Mouse (Mus musculus): ENCODE data around the gene Abhd5.

Gene Abhd5

GRCm38 (mm10) chr9:122347882-122348281 lies 3.5 kb upstream of the Abhd5 start:
- DNase-seq (ENCODE audit: low spot score) = no peak

- no peak for DNase-seq (ENCODE audit: low spot score)
Measured at GRCm38 (mm10) chr9:122349286-122349685, 2.1 kb upstream of the Abhd5 start.

- no peak for DNase-seq (ENCODE audit: low spot score)
Measured at GRCm38 (mm10) chr9:122350396-122351130, 845 bp upstream of the Abhd5 start.

GRCm38 (mm10) chr9:122352025-122352392 lies 601 bp downstream of the Abhd5 start:
- no peak for DNase-seq (ENCODE audit: low spot score)

- DNase-seq (ENCODE audit: low spot score) = no peak
Measured at GRCm38 (mm10) chr9:122352911-122353310, 1.5 kb downstream of the Abhd5 start.

GRCm38 (mm10) chr9:122354240-122354639 lies 2.8 kb downstream of the Abhd5 start:
- DNase-seq (ENCODE audit: low spot score) = no peak

- DNase-seq (ENCODE audit: low spot score) = no peak
Measured at GRCm38 (mm10) chr9:122357073-122357472, 5.7 kb downstream of the Abhd5 start.

GRCm38 (mm10) chr9:122357626-122358025 lies 6.2 kb downstream of the Abhd5 start:
- no peak for DNase-seq (ENCODE audit: low spot score)

GRCm38 (mm10) chr9:122364171-122364570 lies 12.8 kb downstream of the Abhd5 start:
- DNase-seq (ENCODE audit: low spot score) = no peak

- no peak for DNase-seq (ENCODE audit: low spot score)
Measured at GRCm38 (mm10) chr9:122370292-122370794, 18.9 kb downstream of the Abhd5 start.

GRCm38 (mm10) chr9:122372506-122372905 lies 21.1 kb downstream of the Abhd5 start:
- no peak for DNase-seq (ENCODE audit: low spot score)

- DNase-seq (ENCODE audit: low spot score) = no peak
Measured at GRCm38 (mm10) chr9:122372991-122373390, 21.6 kb downstream of the Abhd5 start.

GRCm38 (mm10) chr9:122378986-122379385 lies 27.6 kb downstream of the Abhd5 start:
- no peak for DNase-seq (ENCODE audit: low spot score)

- no peak for DNase-seq (ENCODE audit: low spot score)
Measured at GRCm38 (mm10) chr9:122380959-122381358, 29.6 kb downstream of the Abhd5 start.

GRCm38 (mm10) chr9:122382006-122382405 lies 30.6 kb downstream of the Abhd5 start:
- no peak for DNase-seq (ENCODE audit: low spot score)

- no peak for DNase-seq (ENCODE audit: low spot score)
Measured at GRCm38 (mm10) chr9:122386015-122386414, 34.6 kb downstream of the Abhd5 start.

- no peak for DNase-seq (ENCODE audit: low spot score)
Measured at GRCm38 (mm10) chr9:122389287-122389920, 38.0 kb downstream of the Abhd5 start.

GRCm38 (mm10) chr9:122395816-122396215 lies 44.4 kb downstream of the Abhd5 start:
- no peak for DNase-seq (ENCODE audit: low spot score)

- DNase-seq (ENCODE audit: low spot score) = no peak
Measured at GRCm38 (mm10) chr9:122397156-122397555, 45.7 kb downstream of the Abhd5 start.

- no peak for DNase-seq (ENCODE audit: low spot score)
Measured at GRCm38 (mm10) chr9:122398746-122399145, 47.3 kb downstream of the Abhd5 start.

GRCm38 (mm10) chr9:122401239-122401638 lies 49.8 kb downstream of the Abhd5 start:
- DNase-seq (ENCODE audit: low spot score) = no peak

GRCm38 (mm10) chr9:122410437-122411175 lies 59.2 kb downstream of the Abhd5 start:
- no peak for DNase-seq (ENCODE audit: low spot score)

- no peak for DNase-seq (ENCODE audit: low spot score)
Measured at GRCm38 (mm10) chr9:122414648-122415047, 63.2 kb downstream of the Abhd5 start.

Data from testis, postnatal 14 days (tissue).